Mouse (Mus musculus) E14TG2a.4 (cell line): Measurements from ENCODE around the gene Gp1bb.

Experiments
- CTCF ChIP-seq: conservative IDR thresholded peaks from 2 replicates; pipeline ENCODE4 v1.5.1; 2014; ENCODE audit warnings: low read length
- NANOG ChIP-seq: IDR thresholded peaks from 2 replicates; pipeline ENCODE4 v1.6.1; 2014; ENCODE audit warnings: borderline replicate concordance, low read length, mixed read lengths

DNA sequence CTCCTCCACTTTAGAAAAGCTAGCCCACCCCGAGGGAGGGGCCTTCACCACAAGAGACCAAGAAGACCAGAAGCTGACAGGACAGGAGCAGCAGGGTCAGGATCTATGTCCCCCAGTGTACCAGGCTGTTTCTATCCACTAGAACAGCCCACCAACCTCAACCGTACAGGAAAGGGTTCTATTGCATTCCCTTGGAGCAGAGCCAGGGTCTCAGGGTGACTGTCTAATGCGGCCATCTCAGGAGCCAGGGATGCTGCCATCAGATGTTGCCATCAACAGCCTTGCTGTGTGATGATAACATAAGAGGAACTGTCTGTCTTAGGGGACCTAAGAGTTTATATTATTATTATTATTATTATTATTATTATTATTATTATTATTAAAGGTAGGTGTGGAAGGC is 45.1 kb downstream of the Gp1bb start:
- TF ChIP-seq CTCF (no peak), NANOG (no peak)
